Mouse (Mus musculus) MEL (cell line): ENCODE measurements around the gene Fbp1. TPM values are rescaled to one million over a fixed set of nuclear protein-coding genes. Genes with fewer than 3 reads are reported as not detected.

Source experiments
- polyA plus RNA-seq, 2 experiments: library from polyadenylated mRNA; stranded (reverse) in 1 of 2; unstranded in 1 of 2; fragments of >175 nt in 1 of 2; fragments of >200 nt in 1 of 2; gene quantifications; 2 replicates each; pipeline versions ENCODE4 v1.2.1 to v1.2.4; 2012; ENCODE audit warnings: low replicate concordance in 2 of 2, low read depth in 1 of 2; ENCODE audit not compliant: insufficient read length in 2 of 2, insufficient read depth in 1 of 2, missing spikeins in 1 of 2
- total RNA-seq: library from RNA; depleted of rRNA; stranded (reverse); fragments of 300-350 nt; gene quantifications from 2 replicates; pipeline ENCODE4 v1.2.3, GENCODE M21; 2012; rRNA removed

Gene Fbp1
- total and polyA plus RNA-seq, 3 experiments = not detected

Other genes starting within 250 kb of the Fbp1 start
- 7.1 and 7.3 TPM in 2 replicates for gene Platr25, start 127.6 kb downstream of the Fbp1 start, total RNA-seq
- gene Platr25, start 127.6 kb downstream of the Fbp1 start, polyA plus RNA-seq = 100 to 1,000 TPM in 1 of 2 experiments, 1 to 10 TPM in 1; 5.5 to 247 TPM
- 0.82 and 1.1 TPM in 2 replicates for gene Gm5141, start 102.5 kb downstream of the Fbp1 start, total RNA-seq
- 10 to 100 TPM in 1 of 2 experiments, under 1 TPM in 1; 0.82 to 84.2 TPM for gene Gm5141, start 102.5 kb downstream of the Fbp1 start, polyA plus RNA-seq
- gene Fbp2, start 29.9 kb downstream of the Fbp1 start, total RNA-seq = 4.7 and 10.3 TPM in 2 replicates
- 10 to 100 TPM in 1 of 2 experiments, not detected in 1; 10.8 TPM for gene Fbp2, start 29.9 kb downstream of the Fbp1 start, polyA plus RNA-seq
- 26.3 and 29.5 TPM in 2 replicates for gene 2010111I01Rik, start 76.6 kb upstream of the Fbp1 start, total RNA-seq
- gene 2010111I01Rik, start 76.6 kb upstream of the Fbp1 start, polyA plus RNA-seq = 10 to 100 TPM in 1 of 2 experiments, not detected in 1; 32.7 TPM